Mouse (Mus musculus) bone marrow, adult 2 months (tissue): ENCODE results near the gene Stk19. TPM values are rescaled to one million over a fixed set of nuclear protein-coding genes. Genes with fewer than 3 reads are reported as not detected.

Experiments used
- H3K27ac ChIP-seq: fragments of 200-500 bp; 2 replicates; pipeline ENCODE4 v1.5.1; 2012; ENCODE audit warnings: low read depth, mild to moderate bottlenecking, control low read depth, inconsistent platforms, low read length; ENCODE audit not compliant: control insufficient read depth, poor library complexity, insufficient read depth
- H3K4me1 ChIP-seq: fragments of 200-500 bp; 2 replicates; pipeline ENCODE4 v1.6.1; 2011; ENCODE audit warnings: low read length; ENCODE audit not compliant: control insufficient read depth, insufficient read depth
- H3K4me3 ChIP-seq: fragments of 200-500 bp; replicated peaks from 2 replicates; pipeline ENCODE3; 2011; ENCODE audit warnings: mild to moderate bottlenecking, low read depth, low read length, control low read depth; ENCODE audit not compliant: control insufficient read depth
- CTCF ChIP-seq: fragments of 200-500 bp; IDR thresholded peaks from 2 replicates; pipeline ENCODE4 v1.5.1; 2011; ENCODE audit warnings: low read length, control low read depth; ENCODE audit not compliant: control insufficient read depth, insufficient read depth
- POLR2A ChIP-seq: fragments of 200-500 bp; IDR thresholded peaks from 2 replicates; pipeline ENCODE4 v1.6.1; 2011; ENCODE audit warnings: low read depth, mild to moderate bottlenecking, control low read depth, low read length, borderline replicate concordance; ENCODE audit not compliant: control insufficient read depth
- WGBS: fragments of 180-500 bp; shearing (Covaris S2); methylation state at CpG from one replicate; pipeline ENCODE4 v1.1.7; 2018; 5-methylcytosine and 5-hydroxymethylcytosine counted together
- polyA plus RNA-seq: library from polyadenylated mRNA; stranded (reverse); fragments of >200 nt; gene quantifications from 2 replicates; pipeline ENCODE4 v1.2.4, GENCODE M21; 2011; ENCODE audit warnings: low replicate concordance; ENCODE audit not compliant: missing spikeins, insufficient read depth, insufficient read length

Gene Stk19
- polyA plus RNA-seq, 1 experiment: 63.6 TPM

GRCm38 (mm10) chr17:34865981-34866380, 29.2 kb upstream of the Stk19 start:
- H3K4me3 ChIP-seq: no peak overlapping the region
- no peak for TF ChIP-seq POLR2A
- TF ChIP-seq CTCF: no peak

DNA sequence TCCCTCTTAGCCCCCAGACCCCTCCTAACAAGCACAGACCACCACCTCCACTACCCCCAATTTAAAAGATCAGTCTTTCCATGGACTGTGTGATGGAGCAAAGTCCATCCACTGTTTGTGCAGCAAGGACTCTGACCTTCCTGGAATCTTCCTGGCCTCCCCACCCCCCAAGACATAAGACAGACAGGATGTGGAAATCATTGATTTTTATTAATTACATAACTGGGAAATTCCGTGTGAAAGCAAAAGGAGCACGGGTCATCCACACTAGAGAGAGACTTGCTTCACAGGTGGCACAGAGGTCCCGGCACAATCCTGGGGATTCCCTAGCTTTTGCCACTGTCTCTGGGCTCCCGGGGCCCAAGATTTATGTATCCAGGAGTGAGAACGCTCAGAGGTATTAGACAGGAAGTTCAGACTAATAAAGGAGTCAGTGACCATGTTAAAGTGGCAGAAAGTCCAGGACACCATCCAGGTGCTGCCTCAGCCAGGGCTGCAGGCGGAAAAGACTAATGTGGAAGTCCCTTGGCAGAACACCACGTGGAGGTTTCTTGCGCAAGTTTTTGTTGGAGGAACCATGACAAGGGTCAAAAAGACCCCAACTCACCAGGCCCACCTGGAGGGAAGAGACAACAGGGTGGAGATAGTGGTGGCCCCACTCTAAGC, 25.8 kb upstream of the Stk19 start, which contains the start of gene Cfb:
TSS of gene Cfb (minus strand) at position 103 of the 666 bp plus-strand sequence.
- H3K4me1 ChIP-seq: no peaks in the 10 kb centered on the region
- no peak within 1 kb of the TSS for H3K4me3 ChIP-seq
- no peak for TF ChIP-seq CTCF
- no peak for TF ChIP-seq POLR2A
- WGBS: 43% methylated on average over 8 of the region's 8 CpGs
- H3K27ac ChIP-seq: no peak within 1 kb of the TSS

More at GRCm38 (mm10) chr17:34865981-34866380, 29.2 kb upstream of the Stk19 start:
- Histone ChIP-seq H3K27ac (no peak overlapping the region), H3K4me1 (no peaks in the 10 kb centered on the region)
- WGBS: 54% methylated on average over 7 of the region's 7 CpGs

DNA sequence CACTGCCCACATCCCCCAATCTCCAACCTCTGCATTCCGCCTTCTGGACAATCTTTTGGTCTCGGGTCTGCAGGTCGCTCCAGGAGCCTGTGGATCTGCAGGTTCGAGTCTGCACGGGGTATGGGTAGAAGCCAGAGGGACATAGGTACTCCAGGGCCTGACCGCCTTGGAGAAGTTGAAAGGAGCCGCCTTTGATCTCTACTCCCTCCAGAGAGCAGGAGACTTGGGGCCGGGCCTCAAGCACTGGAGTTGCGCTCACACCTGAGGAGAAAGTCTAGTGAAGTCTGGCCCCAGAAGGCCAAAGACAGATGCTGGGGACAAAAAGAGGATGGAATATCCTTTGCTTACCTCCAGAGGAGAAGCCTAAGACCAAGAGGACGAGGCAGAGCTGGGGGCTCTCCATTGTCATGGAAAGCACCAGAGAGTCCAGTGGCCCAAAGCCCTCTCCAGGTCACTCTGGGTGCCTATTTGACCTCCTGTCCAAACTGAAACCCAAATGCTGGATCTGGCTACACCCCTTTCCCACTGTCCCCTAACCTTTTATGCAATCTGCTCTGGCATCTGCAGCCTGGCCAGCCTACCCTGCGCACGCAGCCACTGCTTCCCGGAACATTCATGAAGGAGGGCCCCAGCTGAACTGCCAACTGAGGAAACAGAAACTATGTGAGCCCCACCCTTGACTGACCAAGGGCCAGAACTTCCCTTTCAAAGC, 25.1 kb upstream of the Stk19 start:
- TF ChIP-seq POLR2A: no peak
- TF ChIP-seq CTCF: no peak
- H3K4me3 ChIP-seq: no peak overlapping the region
- H3K4me1 ChIP-seq: no peaks in the 10 kb centered on the region
- WGBS: 79% methylated on average over 13 of the region's 13 CpGs
- no peak overlapping the region for H3K27ac ChIP-seq

DNA sequence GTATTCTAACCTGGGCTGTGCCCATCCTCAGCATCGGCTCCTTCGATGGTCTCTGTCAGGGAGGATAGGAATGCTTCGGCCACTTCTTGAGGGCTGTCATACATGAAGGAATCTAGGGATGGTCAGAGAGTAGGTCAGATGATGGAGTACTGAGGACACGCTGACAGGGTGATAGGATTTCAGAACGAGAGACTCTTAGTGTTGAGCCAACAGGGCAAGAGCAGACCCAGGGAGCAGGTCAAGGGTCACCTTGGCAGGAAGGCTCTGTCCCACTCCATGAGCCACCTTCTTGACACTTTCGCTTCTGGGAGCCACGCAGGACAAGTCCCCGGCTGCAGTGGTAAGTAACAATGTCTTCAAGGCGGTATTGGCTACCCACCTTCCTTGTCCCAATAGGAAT, 23.8 kb upstream of the Stk19 start:
- H3K27ac ChIP-seq: no peak overlapping the region
- no peaks in the 10 kb centered on the region for H3K4me1 ChIP-seq
- TF ChIP-seq POLR2A (no peak), CTCF (no peak)
- WGBS: 79% methylated on average over 9 of the region's 9 CpGs
- H3K4me3 ChIP-seq: no peak overlapping the region

DNA sequence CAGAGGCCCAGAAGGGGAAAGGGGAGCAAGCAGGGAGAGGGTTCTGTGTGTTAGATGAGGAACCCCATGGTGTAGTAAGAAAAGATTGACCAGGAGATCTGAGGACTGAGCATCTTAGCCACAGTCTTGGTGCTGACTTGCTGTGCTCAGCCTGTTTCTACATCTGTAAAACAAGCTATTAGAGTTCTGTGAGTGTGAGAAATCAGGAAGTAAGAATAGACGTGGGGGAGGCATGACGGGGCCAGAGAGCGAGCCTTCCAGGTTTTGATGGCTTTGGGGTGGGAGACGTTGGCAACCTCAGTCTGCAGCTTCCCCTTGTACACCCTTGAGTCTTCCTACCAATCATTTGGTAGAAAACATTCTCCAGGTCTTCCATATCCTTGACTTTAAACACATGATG, 21.9 kb upstream of the Stk19 start:
- Histone ChIP-seq H3K4me1 (no peaks in the 10 kb centered on the region), H3K27ac (no peak overlapping the region), H3K4me3 (no peak overlapping the region)
- WGBS: 6% methylated on average over 4 of the region's 4 CpGs
- TF ChIP-seq POLR2A (no peak), CTCF (no peak)

GRCm38 (mm10) chr17:34855825-34856224, 19.1 kb upstream of the Stk19 start:
- 39% methylated on average over 3 of the region's 3 CpGs for WGBS
- Histone ChIP-seq H3K4me1 (no peaks in the 10 kb centered on the region; the same call in 1 of the 2 replicates), H3K4me3 (no peak overlapping the region), H3K27ac (no peak overlapping the region)
- peak; percentile 81 for TF ChIP-seq CTCF
- TF ChIP-seq POLR2A: no peak

- TF ChIP-seq POLR2A (no peak), CTCF (no peak)
- no peaks in the 10 kb centered on the region; the same call in 1 of the 2 replicates for H3K4me1 ChIP-seq
- H3K4me3 ChIP-seq: no peak overlapping the region
- H3K27ac ChIP-seq: no peak overlapping the region
- 80% methylated on average over 3 of the region's 3 CpGs for WGBS
Measured at GRCm38 (mm10) chr17:34854761-34855160, 18.0 kb upstream of the Stk19 start.

- WGBS: 86% methylated on average over 8 of the region's 8 CpGs
- H3K4me1 ChIP-seq: no peaks in the 10 kb centered on the region; the same call in 1 of the 2 replicates
- TF ChIP-seq CTCF (no peak), POLR2A (no peak)
Measured at GRCm38 (mm10) chr17:34853511-34853910, 16.8 kb upstream of the Stk19 start.

More at GRCm38 (mm10) chr17:34853511-34853910, 16.8 kb upstream of the Stk19 start:
- Histone ChIP-seq H3K27ac (no peak overlapping the region), H3K4me3 (no peak overlapping the region)
